In the genomic region with DNA sequence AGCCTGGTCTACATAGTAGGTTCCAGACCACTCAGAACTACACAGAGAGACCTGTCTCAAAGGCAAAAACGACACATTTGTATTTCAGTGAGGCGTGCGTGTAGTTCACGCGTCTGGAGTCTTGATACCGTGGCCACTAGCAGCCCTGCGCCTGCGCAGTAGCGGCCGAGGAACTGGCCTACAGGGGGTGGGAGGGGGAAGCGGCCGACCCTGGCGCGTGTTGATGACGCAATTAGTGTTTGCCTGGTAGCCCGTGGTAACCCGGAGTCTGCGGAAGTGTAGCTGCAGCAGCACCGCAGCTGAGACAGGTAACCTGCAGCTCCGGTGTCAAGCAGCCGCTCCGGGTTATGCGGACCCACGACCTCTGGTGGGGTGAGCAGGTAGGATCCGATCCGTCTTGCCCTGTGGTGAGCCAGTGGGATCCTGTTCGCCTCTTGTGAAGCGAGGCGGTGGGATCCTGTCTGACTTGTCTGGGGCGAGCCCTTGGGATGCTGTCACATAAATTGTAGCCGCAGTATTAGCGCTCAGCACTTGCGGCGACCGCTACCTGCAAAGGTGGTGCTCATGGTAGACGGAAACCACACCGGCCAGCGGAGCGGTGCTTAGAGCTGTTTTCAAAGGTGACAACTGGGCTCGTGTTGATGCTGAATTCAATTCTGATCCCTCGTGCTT, we compare ENCODE assay signal across 8 mouse cellular contexts. TPM values are rescaled to one million over a fixed set of nuclear protein-coding genes. Genes with fewer than 3 reads are reported as not detected.
A peak's percentile ranks its signal among the peaks of the same experiment; 100 is the strongest.
DNase-seq lines count a peak whose midpoint lies in the region; ATAC-seq lines count a peak whose summit lies in the region.

2010111I01Rik (plus strand) TSS at position 254 of the 672 bp plus-strand sequence.

- DNase-seq in adrenal gland, adult (ENCODE audit: inconsistent age in 2 of 2, low spot score in 1 of 2) = peak; percentile 96 to 99
- DNase-seq in embryo, embryonic 10.5 days (ENCODE audit: low spot score) = peak; percentile 98
- DNase-seq in gastrocnemius, postnatal 14 days = peak; percentile 98
- DNase-seq in left cerebral cortex, postnatal 10 days (ENCODE audit: extremely low spot score in 1 of 2, low spot score in 2 of 2) = peak; percentile 95 to 99
- DNase-seq in right cerebral cortex, postnatal 25 days = peak; percentile 93
- peak; percentile 94 to 99 for DNase-seq in urinary bladder, postnatal 4 days (ENCODE audit: low spot score in 2 of 2)

- intact Hi-C loops in gastrocnemius, postnatal 14 days (cut with DNase I; ENCODE audit: low total_unique reads) = no loop called here
- intact Hi-C loops in left cerebral cortex, postnatal 10 days (cut with DNase I) = no loop called here

- peak; percentile 97 for ATAC-seq in inflammation-experienced regulatory T-cells, adult 6 months
- peak; percentile 97 for ATAC-seq in megakaryocyte-erythroid progenitor cell, adult 5-6 weeks (replicated peaks; ENCODE audit: low FRiP score, low TSS enrichment, poor library complexity, severe bottlenecking)

RNA-seq across cellular contexts. Expression of gene 2010111I01Rik, which starts in this region (rescaled TPM):
- total RNA-seq in gastrocnemius, postnatal 14 days (2021) = 10 to 100 TPM; 54.1 to 54.3 TPM
- 100 to 1,000 TPM; 191 to 238 (median 213) TPM for polyA plus RNA-seq in inflammation-experienced regulatory T-cells, adult 6 months (2017; shearing (Covaris generic))
- total RNA-seq in left cerebral cortex, postnatal 10 days (2021) = 10 to 100 TPM; 62.1 to 69.1 TPM
- total RNA-seq in megakaryocyte-erythroid progenitor cell, adult 5-6 weeks (2014; fragmentation: Nextera tagmentation) = 50.7 and 58.4 TPM in 2 replicates
- 32.7 and 49.9 TPM in 2 replicates for total RNA-seq in megakaryocyte-erythroid progenitor cell, adult 5-6 weeks (2017)

Comparison
In these comparisons a context has a peak if more than half of its experiments do, and no peak if none do; other contexts are left out.
1. Peak in every context shown above with its lines: DNase-seq and ATAC-seq.